23 mouse cellular contexts compared by ENCODE assay signal in genomic region chr1:177190358-177190757, GRCm38 (mm10).
A peak's percentile ranks its signal among the peaks of the same experiment; 100 is the strongest.
DNase-seq lines count a peak whose midpoint lies in the region; ATAC-seq lines count a peak whose summit lies in the region.
"Had no signal": no experiment of that assay in that cellular context is flagged by ENCODE, and none has a peak within 500 bp of the region (broad histone marks: within the 10 kb centered on the region; RNA-seq: fewer than 3 reads in every experiment).

No protein-coding gene starts in this region.

- H3K27me3 ChIP-seq in midbrain, embryonic 11.5 days (ENCODE audit: control insufficient read depth, insufficient read depth, low read length) = no peaks in the 10 kb centered on the region
- no peaks in the 10 kb centered on the region for H3K27me3 ChIP-seq in midbrain, embryonic 13.5 days
- H3K27me3 ChIP-seq: CH12.LX, Patski had no signal

- DNase-seq in midbrain, embryonic 11.5 days (ENCODE audit: low spot score, missing footprints) = peak; percentile 68
- DNase-seq in 416B (ENCODE audit: low read depth) = peak; percentile 39
- no peak for DNase-seq in spleen, adult 18-20 months
- no peak for DNase-seq in cerebellum, adult 11 months
- no peak for DNase-seq in thymus, adult 18-20 months
- DNase-seq: adrenal gland, adult 2 months; adrenal gland, adult 8-10 months; adrenal gland, postnatal 10 days; adrenal gland, postnatal 14 days; adrenal gland, postnatal 25 days; adrenal gland, postnatal 36 days; B cell, adult 2 months; cerebellum, adult 11-12 months; cerebellum, adult 18-20 months; cerebellum, adult 2 months had no signal

- H3K27ac ChIP-seq in midbrain, embryonic 11.5 days (ENCODE audit: low read depth, low read length) = no peak overlapping the region
- H3K27ac ChIP-seq in midbrain, embryonic 13.5 days = no peak overlapping the region

- H3K4me2 ChIP-seq in midbrain, embryonic 11.5 days = no peak overlapping the region
- no peak overlapping the region for H3K4me2 ChIP-seq in midbrain, embryonic 13.5 days (replicated peaks)

- H3K4me3 ChIP-seq in midbrain, embryonic 11.5 days (ENCODE audit: low read depth, low read length) = no peak overlapping the region
- no peak overlapping the region for H3K4me3 ChIP-seq in midbrain, embryonic 13.5 days (replicated peaks)

- no peak for ATAC-seq in midbrain, embryonic 11.5 days (ENCODE audit: low FRiP score)
- no peak for ATAC-seq in midbrain, embryonic 13.5 days
- ATAC-seq in granulocyte monocyte progenitor cell, adult 5-6 weeks (replicated peaks; ENCODE audit: poor library complexity, severe bottlenecking) = peak; percentile 72
- ATAC-seq in megakaryocyte progenitor cell, adult 5-6 weeks (replicated peaks; ENCODE audit: poor library complexity) = peak; percentile 46; the same call in 1 of the 2 replicates
- ATAC-seq: activated CD4-positive, CD25-positive, alpha-beta regulatory T cell, adult 4 months; CD4-positive, CD25-positive, alpha-beta regulatory T cell, adult 4 months; Patski had no signal

- H3K4me1 ChIP-seq in midbrain, embryonic 11.5 days (ENCODE audit: control insufficient read depth, insufficient read depth, low read length) = peaks cover 12% of the 10 kb centered on the region
- H3K4me1 ChIP-seq in midbrain, embryonic 13.5 days (replicated peaks) = peaks cover 18% of the 10 kb centered on the region

- H3K36me3 ChIP-seq in midbrain, embryonic 11.5 days (ENCODE audit: control insufficient read depth, insufficient read depth, low read length) = no peaks in the 10 kb centered on the region
- H3K36me3 ChIP-seq in midbrain, embryonic 13.5 days = no peaks in the 10 kb centered on the region
- H3K36me3 ChIP-seq: G1E had no signal

- no peaks in the 10 kb centered on the region for H3K9me3 ChIP-seq in midbrain, embryonic 11.5 days (ENCODE audit: control insufficient read depth, low read length)
- H3K9me3 ChIP-seq in midbrain, embryonic 13.5 days = no peaks in the 10 kb centered on the region
- H3K9me3 ChIP-seq: G1E had no signal

- H3K9ac ChIP-seq in midbrain, embryonic 11.5 days (ENCODE audit: low read length) = no peak overlapping the region
- H3K9ac ChIP-seq in midbrain, embryonic 13.5 days (replicated peaks) = no peak overlapping the region

- 89% methylated on average over 1 of the region's 1 CpGs for WGBS in midbrain, embryonic 11.5 days
- WGBS in midbrain, embryonic 13.5 days = 93% methylated on average over 1 of the region's 1 CpGs

Comparison
In these comparisons a context has a peak if more than half of its experiments do, and no peak if none do; other contexts are left out.
1. ATAC-seq: peak in granulocyte monocyte progenitor cell, adult 5-6 weeks (single experiment) and megakaryocyte progenitor cell, adult 5-6 weeks (single experiment); none in midbrain, embryonic 11.5 days (single experiment) and midbrain, embryonic 13.5 days (single experiment).
2. DNase-seq: peak in midbrain, embryonic 11.5 days (single experiment) and 416B (single experiment); none in spleen, adult 18-20 months (0 of 2), cerebellum, adult 11 months (single experiment) and thymus, adult 18-20 months (0 of 2).